Mouse (Mus musculus): Measurements from ENCODE around the gene Arhgef3. TPM values are rescaled to one million over a fixed set of nuclear protein-coding genes. Genes with fewer than 3 reads are reported as not detected.

Arhgef3 gene
- total RNA-seq, 1 experiment: 7.6 TPM

- no peaks in the 10 kb centered on the region for H3K36me3 ChIP-seq (ENCODE audit: control insufficient read depth, insufficient read depth, low read length, poor library complexity, severe bottlenecking)
- TF ChIP-seq MAFK (IDR thresholded peaks at IDR 0.05; ENCODE audit: insufficient read depth, low read depth, low read length) (no peak), HCFC1 (IDR thresholded peaks at IDR 0.05; ENCODE audit: borderline replicate concordance, insufficient read depth, low read length) (no peak), ZNF384 (IDR thresholded peaks at IDR 0.05; ENCODE audit: low read depth, low read length) (no peak), ZC3H11A (IDR thresholded peaks at IDR 0.05; ENCODE audit: borderline replicate concordance, low read depth, low read length) (no peak), CHD2 (IDR thresholded peaks at IDR 0.05; ENCODE audit: low read depth, low read length) (no peak)
- H3K27ac ChIP-seq (ENCODE audit: insufficient read depth, low read depth, low read length, poor library complexity, severe bottlenecking): no peak overlapping the region
- H3K4me3 ChIP-seq (ENCODE audit: insufficient read depth in 1 of 2, low read depth in 1 of 2, low read length in 2 of 2, poor library complexity in 1 of 2, severe bottlenecking in 1 of 2): no peak overlapping the region
- peaks cover 0 to 6% of the 10 kb centered on the region in 2 experiments; a peak in 1 of 4 replicates for H3K4me1 ChIP-seq (ENCODE audit: control insufficient read depth in 2 of 2, insufficient read depth in 2 of 2, low read length in 2 of 2, poor library complexity in 1 of 2)
- in situ Hi-C loops (cut with MboI; ENCODE audit: low sequenced_read_pairs in 2 of 2, unreplicated experiment in 2 of 2): no loop called here
- DNase-seq (ENCODE audit: low read depth, low spot score): no peak
- no peak overlapping the region for H3K9ac ChIP-seq (ENCODE audit: insufficient read depth, low read depth, low read length, poor library complexity, severe bottlenecking)
- no peaks in the 10 kb centered on the region for H3K9me3 ChIP-seq (ENCODE audit: control insufficient read depth, insufficient read depth, low read depth, low read length)
Measured at GRCm38 (mm10) chr14:27237522-27238187, 123.0 kb downstream of the Arhgef3 start.

- Histone ChIP-seq H3K9me3 (ENCODE audit: control insufficient read depth, insufficient read depth, low read depth, low read length) (no peaks in the 10 kb centered on the region), H3K4me1 (ENCODE audit: control insufficient read depth in 2 of 2, insufficient read depth in 2 of 2, low read length in 2 of 2, poor library complexity in 1 of 2) (peaks cover 0 to 6% of the 10 kb centered on the region in 2 experiments; a peak in 1 of 4 replicates), H3K36me3 (ENCODE audit: control insufficient read depth, insufficient read depth, low read length, poor library complexity, severe bottlenecking) (no peaks in the 10 kb centered on the region), H3K9ac (ENCODE audit: insufficient read depth, low read depth, low read length, poor library complexity, severe bottlenecking) (no peak overlapping the region), H3K27ac (ENCODE audit: insufficient read depth, low read depth, low read length, poor library complexity, severe bottlenecking) (no peak overlapping the region), H3K4me3 (ENCODE audit: insufficient read depth in 1 of 2, low read depth in 1 of 2, low read length in 2 of 2, poor library complexity in 1 of 2, severe bottlenecking in 1 of 2) (no peak overlapping the region)
- TF ChIP-seq HCFC1 (IDR thresholded peaks at IDR 0.05; ENCODE audit: borderline replicate concordance, insufficient read depth, low read length) (no peak), ZNF384 (IDR thresholded peaks at IDR 0.05; ENCODE audit: low read depth, low read length) (no peak), MAFK (IDR thresholded peaks at IDR 0.05; ENCODE audit: insufficient read depth, low read depth, low read length) (no peak), ZC3H11A (IDR thresholded peaks at IDR 0.05; ENCODE audit: borderline replicate concordance, low read depth, low read length) (no peak), CHD2 (IDR thresholded peaks at IDR 0.05; ENCODE audit: low read depth, low read length) (no peak)
- in situ Hi-C loops (cut with MboI; ENCODE audit: low sequenced_read_pairs in 2 of 2, unreplicated experiment in 2 of 2): no loop called here
- no peak for DNase-seq (ENCODE audit: low read depth, low spot score)
Measured at GRCm38 (mm10) chr14:27238600-27239118, 124.0 kb downstream of the Arhgef3 start.

- TF ChIP-seq MAFK (IDR thresholded peaks at IDR 0.05; ENCODE audit: insufficient read depth, low read depth, low read length): no peak
- TF ChIP-seq CHD2 (IDR thresholded peaks at IDR 0.05; ENCODE audit: low read depth, low read length): no peak
- TF ChIP-seq ZC3H11A (IDR thresholded peaks at IDR 0.05; ENCODE audit: borderline replicate concordance, low read depth, low read length): no peak
- no peak for TF ChIP-seq ZNF384 (IDR thresholded peaks at IDR 0.05; ENCODE audit: low read depth, low read length)
- TF ChIP-seq HCFC1 (IDR thresholded peaks at IDR 0.05; ENCODE audit: borderline replicate concordance, insufficient read depth, low read length): no peak
- H3K27ac ChIP-seq (ENCODE audit: insufficient read depth, low read depth, low read length, poor library complexity, severe bottlenecking): no peak overlapping the region
- DNase-seq (ENCODE audit: low read depth, low spot score): no peak
- H3K9ac ChIP-seq (ENCODE audit: insufficient read depth, low read depth, low read length, poor library complexity, severe bottlenecking): no peak overlapping the region
- H3K36me3 ChIP-seq (ENCODE audit: control insufficient read depth, insufficient read depth, low read length, poor library complexity, severe bottlenecking): no peaks in the 10 kb centered on the region
- H3K4me3 ChIP-seq (ENCODE audit: insufficient read depth in 1 of 2, low read depth in 1 of 2, low read length in 2 of 2, poor library complexity in 1 of 2, severe bottlenecking in 1 of 2): no peak overlapping the region
- H3K4me1 ChIP-seq (ENCODE audit: control insufficient read depth in 2 of 2, insufficient read depth in 2 of 2, low read length in 2 of 2, poor library complexity in 1 of 2): peaks cover 0 to 6% of the 10 kb centered on the region in 2 experiments; a peak in 1 of 4 replicates
- no peaks in the 10 kb centered on the region for H3K9me3 ChIP-seq (ENCODE audit: control insufficient read depth, insufficient read depth, low read depth, low read length)
- in situ Hi-C loops (cut with MboI; ENCODE audit: low sequenced_read_pairs in 2 of 2, unreplicated experiment in 2 of 2): no loop called here
Measured at GRCm38 (mm10) chr14:27239551-27240091, 124.9 kb downstream of the Arhgef3 start.

GRCm38 (mm10) chr14:27242253-27242652, 127.6 kb downstream of the Arhgef3 start:
- DNase-seq (ENCODE audit: low read depth, low spot score): no peak
- no peaks in the 10 kb centered on the region for H3K9me3 ChIP-seq (ENCODE audit: control insufficient read depth, insufficient read depth, low read depth, low read length)
- in situ Hi-C loops (cut with MboI; ENCODE audit: low sequenced_read_pairs in 2 of 2, unreplicated experiment in 2 of 2): no loop called here

More at GRCm38 (mm10) chr14:27242253-27242652, 127.6 kb downstream of the Arhgef3 start:
- TF ChIP-seq ZC3H11A (IDR thresholded peaks at IDR 0.05; ENCODE audit: borderline replicate concordance, low read depth, low read length): no peak
- H3K36me3 ChIP-seq (ENCODE audit: control insufficient read depth, insufficient read depth, low read length, poor library complexity, severe bottlenecking): no peaks in the 10 kb centered on the region
- 0 out of 4 replicates have a peak, but pooled peaks cover 0 to 4% of the 10 kb centered on the region in 2 experiments for H3K4me1 ChIP-seq (ENCODE audit: control insufficient read depth in 2 of 2, insufficient read depth in 2 of 2, low read length in 2 of 2, poor library complexity in 1 of 2)
- H3K9ac ChIP-seq (ENCODE audit: insufficient read depth, low read depth, low read length, poor library complexity, severe bottlenecking): no peak overlapping the region
- no peak overlapping the region for H3K27ac ChIP-seq (ENCODE audit: insufficient read depth, low read depth, low read length, poor library complexity, severe bottlenecking)
- no peak overlapping the region for H3K4me3 ChIP-seq (ENCODE audit: insufficient read depth in 1 of 2, low read depth in 1 of 2, low read length in 2 of 2, poor library complexity in 1 of 2, severe bottlenecking in 1 of 2)

All from ES-E14 (cell line).